Mouse (Mus musculus) MEL (cell line): ENCODE results near the gene Ube2e1. TPM values are rescaled to one million over a fixed set of nuclear protein-coding genes. Genes with fewer than 3 reads are reported as not detected.

Source experiments
- DNase-seq: peaks from one replicate; pipeline ENCODE4 v3.0.0; 2011; ENCODE audit warnings: low read depth, low spot score
- H3K27ac ChIP-seq: 2 replicates; pipeline ENCODE4 v1.5.1; 2012; ENCODE audit warnings: low read depth, mild to moderate bottlenecking, control low read depth, low read length, moderate library complexity; ENCODE audit not compliant: control insufficient read depth
- H3K27me3 ChIP-seq, 2 experiments: fragments of 150-350 bp in 1 of 2; sonication (generic) in 1 of 2; 2 replicates each; pipeline ENCODE4 v1.6.1; 2012; ENCODE audit warnings: low read length in 2 of 2, mild to moderate bottlenecking in 2 of 2, improper control_type of control experiment in 1 of 2, moderate library complexity in 1 of 2; ENCODE audit not compliant: insufficient read depth in 2 of 2, control insufficient read depth in 1 of 2
- H3K36me3 ChIP-seq, 2 experiments: 2 replicates each; pipeline ENCODE4 v1.6.1; 2012 to 2014; ENCODE audit warnings: low read length in 2 of 2, improper control_type of control experiment in 1 of 2, inconsistent platforms in 1 of 2, mild to moderate bottlenecking in 1 of 2; ENCODE audit not compliant: insufficient read depth in 2 of 2, control insufficient read depth in 1 of 2
- H3K4me1 ChIP-seq, 2 experiments: fragments of 150-350 bp in 1 of 2; sonication (generic) in 1 of 2; 2 replicates each; pipeline ENCODE4 v1.6.1; 2012; ENCODE audit warnings: low read length in 2 of 2, improper control_type of control experiment in 1 of 2, mild to moderate bottlenecking in 1 of 2; ENCODE audit not compliant: insufficient read depth in 2 of 2, control insufficient read depth in 1 of 2
- H3K4me3 ChIP-seq, 2 experiments: fragments of 150-350 bp in 1 of 2; sonication (generic) in 1 of 2; 2 replicates each; pipeline ENCODE4 v1.5.1; 2012; ENCODE audit warnings: low read depth in 2 of 2, low read length in 2 of 2, mild to moderate bottlenecking in 2 of 2, moderate library complexity in 2 of 2, control low read depth in 1 of 2, improper control_type of control experiment in 1 of 2; ENCODE audit not compliant: control insufficient read depth in 1 of 2, insufficient read depth in 1 of 2
- H3K79me2 ChIP-seq: 2 replicates; pipeline ENCODE4 v1.6.1; 2012; ENCODE audit warnings: mild to moderate bottlenecking, low read length, moderate library complexity; ENCODE audit not compliant: control insufficient read depth, poor library complexity, insufficient read depth
- H3K9ac ChIP-seq: 2 replicates; pipeline ENCODE4 v1.6.1; 2012; ENCODE audit warnings: low read depth, mild to moderate bottlenecking, control low read depth, low read length, moderate library complexity; ENCODE audit not compliant: control insufficient read depth, poor library complexity, severe bottlenecking
- H3K9me3 ChIP-seq: fragments of 150-350 bp; sonication (generic); replicated peaks from 2 replicates; pipeline ENCODE4 v1.6.1; 2012; ENCODE audit warnings: mild to moderate bottlenecking, low read length, improper control_type of control experiment, moderate library complexity; ENCODE audit not compliant: insufficient read depth
- CTCF ChIP-seq, 3 experiments: IDR thresholded peaks in 2 of 3; conservative IDR thresholded peaks in 1 of 3; 2 replicates each; pipeline ENCODE4 v1.5.1; 2011 to 2012; ENCODE audit warnings: low read length in 3 of 3, low read depth in 2 of 3, mild to moderate bottlenecking in 2 of 3, improper control_type of control experiment in 1 of 3, inconsistent platforms in 1 of 3, mixed read lengths in 1 of 3, moderate library complexity in 1 of 3; ENCODE audit not compliant: control insufficient read depth in 1 of 3, insufficient read depth in 1 of 3, poor library complexity in 1 of 3, severe bottlenecking in 1 of 3
- ELF1 ChIP-seq: IDR thresholded peaks from 2 replicates; pipeline ENCODE4 v1.6.1; 2014; ENCODE audit warnings: low read depth, mild to moderate bottlenecking, inconsistent platforms, low read length, improper control_type of control experiment, moderate library complexity
- EP300 ChIP-seq, 2 experiments: IDR thresholded peaks; 2 replicates each; pipeline ENCODE4 v1.6.1; 2011; ENCODE audit warnings: improper control_type of control experiment in 2 of 2, low read length in 2 of 2, low read depth in 1 of 2, mild to moderate bottlenecking in 1 of 2
- ETS1 ChIP-seq: IDR thresholded peaks from 2 replicates; pipeline ENCODE4 v1.6.1; 2012; ENCODE audit warnings: low read depth, mild to moderate bottlenecking, inconsistent platforms, low read length, improper control_type of control experiment, moderate library complexity
- HCFC1 ChIP-seq: IDR thresholded peaks from 2 replicates; pipeline ENCODE4 v1.6.1; 2012; ENCODE audit warnings: low read depth, mild to moderate bottlenecking, inconsistent platforms, low read length, improper control_type of control experiment, moderate library complexity
- KAT2A ChIP-seq: conservative IDR thresholded peaks from 2 replicates; pipeline ENCODE4 v1.6.1; 2012; ENCODE audit warnings: low read depth, low read length, improper control_type of control experiment, inconsistent platforms
- MAZ ChIP-seq: IDR thresholded peaks from 2 replicates; pipeline ENCODE4 v1.6.1; 2012; ENCODE audit warnings: low read depth, mild to moderate bottlenecking, inconsistent platforms, low read length, improper control_type of control experiment
- MYB ChIP-seq: IDR thresholded peaks from 2 replicates; pipeline ENCODE4 v1.6.1; 2011; ENCODE audit warnings: mild to moderate bottlenecking, low read depth, low read length, improper control_type of control experiment
- NELFE ChIP-seq: IDR thresholded peaks from 2 replicates; pipeline ENCODE4 v1.6.1; 2011; ENCODE audit warnings: low read depth, low read length, improper control_type of control experiment
- POLR2A ChIP-seq, 2 experiments: IDR thresholded peaks; 2 replicates each; pipeline ENCODE4 v1.6.1; 2011 to 2012; ENCODE audit warnings: low read length in 2 of 2, mild to moderate bottlenecking in 2 of 2, control low read depth in 1 of 2, improper control_type of control experiment in 1 of 2, low read depth in 1 of 2, moderate library complexity in 1 of 2; ENCODE audit not compliant: control insufficient read depth in 1 of 2, insufficient read depth in 1 of 2, poor library complexity in 1 of 2
- POLR2AphosphoS5 ChIP-seq: IDR thresholded peaks from 2 replicates; pipeline ENCODE4 v1.6.1; 2012; ENCODE audit warnings: low read depth, borderline replicate concordance, mild to moderate bottlenecking, inconsistent platforms, low read length, moderate library complexity, mixed read lengths
- TAL1 ChIP-seq: IDR thresholded peaks from 2 replicates; pipeline ENCODE4 v1.6.1; 2012; ENCODE audit warnings: mild to moderate bottlenecking, inconsistent platforms, low read length, moderate library complexity, mixed read lengths
- TBP ChIP-seq: IDR thresholded peaks from 2 replicates; pipeline ENCODE4 v1.8.0; 2011; ENCODE audit warnings: low read depth, low read length, improper control_type of control experiment
- TCF12 ChIP-seq: IDR thresholded peaks from 2 replicates; pipeline ENCODE4 v1.6.1; 2014; ENCODE audit warnings: low read depth, mild to moderate bottlenecking, inconsistent platforms, low read length, improper control_type of control experiment, moderate library complexity
- UBTF ChIP-seq: IDR thresholded peaks from 2 replicates; pipeline ENCODE4 v1.6.1; 2012; ENCODE audit warnings: low read depth, mild to moderate bottlenecking, inconsistent platforms, low read length, improper control_type of control experiment, moderate library complexity, borderline replicate concordance; ENCODE audit not compliant: insufficient read depth
- USF2 ChIP-seq, 2 experiments: IDR thresholded peaks; 2 replicates each; pipeline ENCODE4 v1.6.1; 2011 to 2012; ENCODE audit warnings: improper control_type of control experiment in 2 of 2, low read length in 2 of 2, borderline replicate concordance in 1 of 2, inconsistent platforms in 1 of 2, low read depth in 1 of 2, mild to moderate bottlenecking in 1 of 2; ENCODE audit not compliant: insufficient read depth in 1 of 2
- ZKSCAN1 ChIP-seq: IDR thresholded peaks from 2 replicates; pipeline ENCODE4 v1.6.1; 2012; ENCODE audit warnings: low read depth, mild to moderate bottlenecking, inconsistent platforms, low read length, improper control_type of control experiment, moderate library complexity
- polyA plus RNA-seq, 2 experiments: library from polyadenylated mRNA; stranded (reverse) in 1 of 2; unstranded in 1 of 2; fragments of >175 nt in 1 of 2; fragments of >200 nt in 1 of 2; gene quantifications; 2 replicates each; pipeline versions ENCODE4 v1.2.1 to v1.2.4; 2012; ENCODE audit warnings: low replicate concordance in 2 of 2, low read depth in 1 of 2; ENCODE audit not compliant: insufficient read length in 2 of 2, insufficient read depth in 1 of 2, missing spikeins in 1 of 2
- total RNA-seq: library from RNA; depleted of rRNA; stranded (reverse); fragments of 300-350 nt; gene quantifications from 2 replicates; pipeline ENCODE4 v1.2.3, GENCODE M21; 2012

Ube2e1 gene
- total and polyA plus RNA-seq, 3 experiments: 43.0 to 246 (median 240) TPM

DNA sequence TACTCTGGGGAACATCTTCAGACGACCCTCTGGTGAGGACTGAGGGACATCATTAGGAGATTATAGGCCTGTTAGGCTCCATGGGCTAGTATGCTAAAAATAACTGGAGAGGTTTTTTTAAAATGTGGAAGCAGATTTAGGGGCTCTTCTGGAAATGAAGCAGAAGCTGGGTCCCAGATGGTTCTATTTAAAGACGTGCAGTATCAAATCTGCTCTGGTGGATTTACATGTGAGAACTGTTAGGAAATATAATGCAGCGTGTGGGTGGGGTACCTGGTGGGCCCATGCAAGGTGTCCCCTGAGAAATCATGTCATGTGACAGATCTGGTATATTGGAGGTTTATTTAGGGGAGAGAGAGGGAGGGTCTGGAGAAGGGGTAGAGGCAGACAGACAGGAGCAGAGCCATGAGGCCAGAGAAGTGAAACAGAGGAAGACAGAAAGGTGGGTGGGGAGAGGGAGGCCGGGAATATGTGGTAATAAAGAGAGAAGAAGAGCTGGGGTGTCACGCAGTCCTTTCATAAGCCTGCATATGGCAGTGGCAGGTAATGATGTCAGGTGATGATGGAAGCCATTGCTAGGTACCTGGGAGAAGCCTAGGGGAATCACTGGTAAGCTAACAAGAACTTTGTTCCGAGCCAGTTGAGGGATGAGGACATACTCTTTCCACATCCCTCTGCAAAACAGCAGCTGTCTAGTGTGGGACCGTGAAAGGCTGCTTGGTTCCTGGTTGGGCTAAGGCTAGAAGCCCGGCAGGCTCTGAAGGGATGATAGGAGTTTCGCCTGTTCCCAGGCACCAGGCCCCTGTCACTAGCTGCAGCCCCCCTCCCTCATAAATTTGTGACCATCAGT lies 41.3 kb upstream of the Ube2e1 start:
- no peaks in the 10 kb centered on the region for H3K4me1 ChIP-seq
- TF ChIP-seq TBP (no peak), NELFE (no peak), ETS1 (no peak), POLR2A (IDR thresholded peaks at IDR 0.05; ENCODE audit: control insufficient read depth in 1 of 2, insufficient read depth in 1 of 2, low read depth in 1 of 2, low read length in 2 of 2, poor library complexity in 1 of 2) (no peak), EP300 (IDR thresholded peaks at IDR 0.05; ENCODE audit: low read depth in 1 of 2, low read length in 2 of 2) (no peak), MYB (no peak), KAT2A (no peak), ZKSCAN1 (no peak), POLR2AphosphoS5 (no peak)
- TF ChIP-seq, all 39 proteins: peak for 0
- H3K36me3 ChIP-seq: no peaks in the 10 kb centered on the region
- H3K27me3 ChIP-seq: no peaks in the 10 kb centered on the region
- H3K9me3 ChIP-seq: no peaks in the 10 kb centered on the region
- H3K4me3 ChIP-seq: no peak overlapping the region
- H3K27ac ChIP-seq: no peak overlapping the region
- DNase-seq: no peak
- no peaks in the 10 kb centered on the region for H3K79me2 ChIP-seq
- H3K9ac ChIP-seq: no peak overlapping the region

GRCm38 (mm10) chr14:18369031-18369430 lies 37.4 kb upstream of the Ube2e1 start:
- TF ChIP-seq MAZ: no peak
- no peaks in the 10 kb centered on the region for H3K79me2 ChIP-seq
- no peak for DNase-seq
- no peak overlapping the region for H3K27ac ChIP-seq
- no peaks in the 10 kb centered on the region; a peak in 1 of 4 replicates for H3K27me3 ChIP-seq
- no peaks in the 10 kb centered on the region for H3K9me3 ChIP-seq
- H3K9ac ChIP-seq: no peak overlapping the region
- H3K4me3 ChIP-seq: no peak overlapping the region
- H3K36me3 ChIP-seq: no peaks in the 10 kb centered on the region
- H3K4me1 ChIP-seq: no peaks in the 10 kb centered on the region

DNA sequence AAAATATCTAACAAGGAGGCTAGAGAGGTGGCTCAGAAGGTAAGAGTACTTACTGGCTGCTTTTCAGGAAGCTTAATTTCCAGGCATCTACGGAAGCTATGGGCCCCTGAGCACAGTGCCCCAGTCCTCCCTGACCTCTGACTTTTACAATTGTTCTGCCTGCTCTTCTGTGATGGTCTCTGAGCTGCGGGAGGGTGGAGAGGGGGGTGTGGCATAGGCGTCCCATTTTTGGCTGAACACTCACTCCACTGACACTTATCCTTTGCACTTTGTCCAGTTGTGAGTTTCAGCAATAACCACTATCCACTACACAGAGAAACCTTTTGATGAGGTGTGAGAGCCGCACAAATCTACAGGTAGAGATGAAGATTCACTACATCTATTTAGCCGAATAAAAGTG lies 35.4 kb upstream of the Ube2e1 start:
- no peaks in the 10 kb centered on the region for H3K4me1 ChIP-seq
- no peak overlapping the region for H3K9ac ChIP-seq
- H3K27me3 ChIP-seq: no peaks in the 10 kb centered on the region; a peak in 1 of 4 replicates
- no peak for DNase-seq
- no peaks in the 10 kb centered on the region for H3K36me3 ChIP-seq
- TF ChIP-seq UBTF (no peak), ELF1 (no peak), CTCF (IDR thresholded peaks at IDR 0.05 in 2 of 3, conservative IDR thresholded peaks at IDR 0.05 in 1 of 3; ENCODE audit: control insufficient read depth in 1 of 3, insufficient read depth in 1 of 3, low read depth in 2 of 3, low read length in 3 of 3, poor library complexity in 1 of 3, severe bottlenecking in 1 of 3) (no peak), POLR2AphosphoS5 (no peak), TAL1 (no peak), TCF12 (no peak), USF2 (IDR thresholded peaks at IDR 0.05; ENCODE audit: borderline replicate concordance in 1 of 2, insufficient read depth in 1 of 2, low read depth in 1 of 2, low read length in 2 of 2) (no peak), TBP (no peak), HCFC1 (no peak)
- no peaks in the 10 kb centered on the region for H3K9me3 ChIP-seq
- H3K27ac ChIP-seq: no peak overlapping the region
- no peak overlapping the region for H3K4me3 ChIP-seq
- no peaks in the 10 kb centered on the region for H3K79me2 ChIP-seq
